Mouse (Mus musculus) hindbrain, embryonic 10.5 days (tissue): ENCODE measurements around the gene Ccdc126. TPM values are rescaled to one million over a fixed set of nuclear protein-coding genes. Genes with fewer than 3 reads are reported as not detected.

Experiments used
- DNase-seq: peaks from one replicate; pipeline ENCODE4 v3.0.0-alpha.2; 2017; ENCODE audit warnings: low spot score
- H3K27ac ChIP-seq: fragments of 300-500 bp; sonication (generic); 2 replicates; pipeline ENCODE4 v1.5.1; 2016; ENCODE audit warnings: mild to moderate bottlenecking, moderate library complexity
- H3K27me3 ChIP-seq: fragments of 300-500 bp; sonication (generic); 2 replicates; pipeline ENCODE4 v1.6.1; 2016; ENCODE audit warnings: mild to moderate bottlenecking; ENCODE audit not compliant: poor library complexity, insufficient read depth, severe bottlenecking
- H3K36me3 ChIP-seq: fragments of 300-500 bp; sonication (generic); 2 replicates; pipeline ENCODE4 v1.6.1; 2016; ENCODE audit warnings: mild to moderate bottlenecking, moderate library complexity
- H3K4me1 ChIP-seq: fragments of 300-500 bp; sonication (generic); replicated peaks from 2 replicates; pipeline ENCODE4 v1.6.1; 2016; ENCODE audit warnings: mild to moderate bottlenecking
- H3K4me3 ChIP-seq: fragments of 300-500 bp; sonication (generic); 2 replicates; pipeline ENCODE4 v1.5.1; 2016; ENCODE audit warnings: mild to moderate bottlenecking, moderate library complexity
- H3K9me3 ChIP-seq: fragments of 300-500 bp; sonication (generic); 2 replicates; pipeline ENCODE4 v1.6.1; 2016; ENCODE audit warnings: mild to moderate bottlenecking, moderate library complexity
- WGBS: fragments of 180-500 bp; shearing (Covaris S2); methylation state at CpG from one replicate; pipeline ENCODE4 v1.1.7; 2016; 5-methylcytosine and 5-hydroxymethylcytosine counted together
- polyA plus RNA-seq: library from polyadenylated mRNA; unstranded; fragments of >200 nt; fragmentation: Nextera tagmentation; extraction: Ambion mirVana; gene quantifications from 2 replicates; pipeline ENCODE4 v1.2.1, GENCODE M21; 2016

Gene Ccdc126
- polyA plus RNA-seq, 1 experiment from 2014 or later, result 6.6 TPM

DNA sequence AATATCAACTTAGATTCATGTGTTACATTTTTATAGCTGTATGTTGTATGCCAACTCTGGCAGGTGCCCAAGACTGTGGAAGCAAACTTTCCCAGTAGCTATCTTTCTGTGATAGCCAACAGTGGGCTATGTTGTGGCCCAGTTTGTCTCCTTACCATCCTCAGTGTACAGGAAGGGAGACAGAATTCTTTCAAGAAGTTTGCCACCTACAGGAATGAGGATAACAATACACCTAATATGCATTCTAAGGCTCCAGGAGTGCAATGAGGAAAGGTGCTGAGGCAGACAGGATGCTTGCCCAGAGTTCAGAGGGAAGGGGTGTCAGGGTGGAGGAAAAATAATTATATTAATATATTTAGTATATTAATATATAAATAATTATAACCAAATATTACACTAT lies 41.3 kb downstream of the Ccdc126 start:
- Histone ChIP-seq H3K27me3 (no peaks in the 10 kb centered on the region), H3K4me1 (no peaks in the 10 kb centered on the region), H3K27ac (no peak overlapping the region), H3K4me3 (no peak overlapping the region), H3K9me3 (no peaks in the 10 kb centered on the region), H3K36me3 (no peaks in the 10 kb centered on the region)
- DNase-seq, result no peak

DNA sequence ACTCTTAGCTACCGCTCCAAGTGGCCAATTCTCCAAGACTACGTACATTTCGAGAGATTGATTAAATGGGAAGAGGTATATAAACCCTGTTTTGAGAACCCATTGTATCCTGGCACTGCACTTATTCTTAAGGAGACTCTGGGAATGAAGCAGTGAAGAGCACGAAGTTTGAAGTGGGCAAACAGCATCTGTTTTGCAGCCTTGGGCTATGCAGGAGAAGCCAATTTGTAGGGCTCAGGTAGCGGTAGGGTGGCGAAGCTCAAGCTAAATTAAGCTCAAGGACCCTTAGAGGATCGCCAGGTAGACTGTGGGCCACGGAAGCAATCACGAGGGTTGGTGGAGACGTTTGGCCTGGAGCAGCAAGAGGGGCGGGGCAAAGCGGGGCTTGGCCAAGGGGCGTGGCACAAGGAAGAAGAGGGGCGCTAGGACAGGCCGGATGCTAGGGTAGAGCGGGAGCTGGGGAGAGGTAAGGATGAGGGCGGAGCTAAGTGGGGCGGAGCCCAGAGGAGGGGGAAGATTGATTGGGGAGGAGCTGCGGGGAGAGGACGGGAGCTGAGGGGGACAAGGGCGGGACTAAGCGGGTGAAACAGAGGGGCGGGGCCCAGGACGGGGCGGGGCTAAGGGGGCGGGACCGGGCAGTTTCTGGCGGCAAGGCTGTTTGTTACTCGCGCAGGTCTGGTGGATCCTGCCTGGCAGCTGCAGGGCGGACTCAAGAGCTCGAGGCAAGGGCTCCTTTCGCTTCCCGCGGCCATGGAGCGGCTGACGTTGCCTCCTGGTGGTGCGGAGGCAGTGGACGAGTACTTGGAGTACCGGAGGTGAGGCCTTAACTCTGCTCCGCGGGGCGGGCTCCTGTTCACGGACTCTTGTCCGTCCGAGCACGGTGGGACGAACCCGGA lies 48.3 kb downstream of the Ccdc126 start, which contains the start of gene Fam221a:
Gene Fam221a (plus strand): TSS at position 581 of the 896 bp plus-strand sequence.
- WGBS, result 4% methylated on average over 49 of the region's 49 CpGs
- peak; percentile 96 for DNase-seq
- Histone ChIP-seq H3K4me1 (peaks cover 19% of the 10 kb centered on the region; the same call in 1 of the 2 replicates), H3K4me3 (peak within 1 kb of the TSS; percentile 66), H3K27ac (peak within 1 kb of the TSS; percentile 88), H3K36me3 (no peaks in the 10 kb centered on the region), H3K9me3 (no peaks in the 10 kb centered on the region), H3K27me3 (peaks cover 6% of the 10 kb centered on the region; the same call in 1 of the 2 replicates)

- DNase-seq, result no peak
- peak overlapping the region; percentile 88; the same call in 1 of the 2 replicates for H3K27ac ChIP-seq
- H3K27me3 ChIP-seq, result peaks cover 6% of the 10 kb centered on the region; the same call in 1 of the 2 replicates
- H3K4me1 ChIP-seq, result peaks cover 19% of the 10 kb centered on the region; the same call in 1 of the 2 replicates
- H3K4me3 ChIP-seq, result peak overlapping the region; percentile 66
- 48% methylated on average over 3 of the region's 3 CpGs for WGBS
- H3K36me3 ChIP-seq, result no peaks in the 10 kb centered on the region
- no peaks in the 10 kb centered on the region for H3K9me3 ChIP-seq
Measured at GRCm38 (mm10) chr6:49368212-49368611, 49.1 kb downstream of the Ccdc126 start.

GRCm38 (mm10) chr6:49372705-49373104 lies 53.6 kb downstream of the Ccdc126 start:
- WGBS, result 89% methylated on average over 4 of the region's 4 CpGs
- no peaks in the 10 kb centered on the region for H3K9me3 ChIP-seq
- no peak for DNase-seq
- no peak overlapping the region for H3K27ac ChIP-seq
- H3K36me3 ChIP-seq, result no peaks in the 10 kb centered on the region
- no peak overlapping the region for H3K4me3 ChIP-seq
- H3K4me1 ChIP-seq, result peaks cover 10% of the 10 kb centered on the region; the same call in 1 of the 2 replicates
- peaks cover 6% of the 10 kb centered on the region; the same call in 1 of the 2 replicates for H3K27me3 ChIP-seq

- Histone ChIP-seq H3K4me1 (peaks cover 4% of the 10 kb centered on the region), H3K4me3 (no peak overlapping the region), H3K27ac (no peak overlapping the region), H3K36me3 (no peaks in the 10 kb centered on the region), H3K27me3 (no peaks in the 10 kb centered on the region), H3K9me3 (no peaks in the 10 kb centered on the region)
- DNase-seq, result no peak
- WGBS, result 89% methylated on average over 2 of the region's 2 CpGs
Measured at GRCm38 (mm10) chr6:49373943-49374342, 54.9 kb downstream of the Ccdc126 start.

- Histone ChIP-seq H3K36me3 (peaks cover 9% of the 10 kb centered on the region), H3K27ac (no peak overlapping the region), H3K27me3 (no peaks in the 10 kb centered on the region), H3K9me3 (no peaks in the 10 kb centered on the region), H3K4me3 (no peak overlapping the region), H3K4me1 (peaks cover 4% of the 10 kb centered on the region)
- 69% methylated on average over 12 of the region's 12 CpGs for WGBS
- DNase-seq, result no peak
Measured at GRCm38 (mm10) chr6:49378328-49378727, 59.3 kb downstream of the Ccdc126 start.

Other genes starting within 250 kb of the Ccdc126 start
- gene Malsu1, start 245.5 kb upstream of the Ccdc126 start, polyA plus RNA-seq, result 69.7 and 79.3 TPM in 2 replicates
- gene Igf2bp3, start 104.3 kb upstream of the Ccdc126 start, polyA plus RNA-seq, result 127 and 143 TPM in 2 replicates
- gene Tra2a, start 55.2 kb upstream of the Ccdc126 start, polyA plus RNA-seq, result 122 and 128 TPM in 2 replicates
- 5.2 and 6.4 TPM in 2 replicates for gene Fam221a, start 48.5 kb downstream of the Ccdc126 start, polyA plus RNA-seq
- 0.10 TPM in 1 of 2 replicates, not detected in the other for gene Stk31, start 76.3 kb downstream of the Ccdc126 start, polyA plus RNA-seq